Mouse (Mus musculus): ENCODE results near the gene Gm156. TPM values are rescaled to one million over a fixed set of nuclear protein-coding genes. Genes with fewer than 3 reads are reported as not detected.
"Not testable (repeated sequence)": the region's sequence is repeated elsewhere in the genome, so short reads cannot be mapped to it uniquely, and the experiment has no call there.

Gene Gm156
- not detected in 2 replicates for polyA plus RNA-seq (2015; fragmentation: Nextera tagmentation; extraction: Ambion mirVana)

GRCm38 (mm10) chr6:129784170-129784569, at the start of gene Gm156:
Gene Gm156 (minus strand): TSS chr6:129784270.
- not testable (repeated sequence) for H3K4me2 ChIP-seq; H3K36me3 ChIP-seq; H3K9me3 ChIP-seq; H3K27me3 ChIP-seq (replicated peaks); H3K4me1 ChIP-seq; H3K27ac ChIP-seq (replicated peaks); ATAC-seq (ENCODE audit: extremely low read depth, insufficient number of reproducible peaks, low FRiP score, low TSS enrichment); H3K9ac ChIP-seq; H3K4me3 ChIP-seq
- 73% methylated on average over 3 of the region's 3 CpGs for WGBS

GRCm38 (mm10) chr6:129825559-129825958, 41.5 kb upstream of the Gm156 start:
- Histone ChIP-seq H3K36me3 (no peaks in the 10 kb centered on the region), H3K4me1 (no peaks in the 10 kb centered on the region), H3K4me3 (no peak overlapping the region), H3K9ac (no peak overlapping the region), H3K9me3 (peaks cover 9% of the 10 kb centered on the region; the same call in 1 of the 2 replicates), H3K27ac (replicated peaks) (no peak overlapping the region), H3K27me3 (replicated peaks) (no peaks in the 10 kb centered on the region), H3K4me2 (no peak overlapping the region)
- ATAC-seq (ENCODE audit: extremely low read depth, insufficient number of reproducible peaks, low FRiP score, low TSS enrichment) = no peak
- WGBS = 60% methylated on average over 1 of the region's 1 CpGs

GRCm38 (mm10) chr6:129824004-129824403, 39.9 kb upstream of the Gm156 start:
- H3K4me1 ChIP-seq = no peaks in the 10 kb centered on the region
- WGBS = 73% methylated on average over 1 of the region's 1 CpGs
- H3K27me3 ChIP-seq (replicated peaks) = no peaks in the 10 kb centered on the region
- no peak overlapping the region for H3K4me3 ChIP-seq
- H3K36me3 ChIP-seq = no peaks in the 10 kb centered on the region
- no peak overlapping the region for H3K9ac ChIP-seq
- H3K4me2 ChIP-seq = no peak overlapping the region
- ATAC-seq (ENCODE audit: extremely low read depth, insufficient number of reproducible peaks, low FRiP score, low TSS enrichment) = no peak
- no peak overlapping the region for H3K27ac ChIP-seq (replicated peaks)
- H3K9me3 ChIP-seq = peaks cover 9% of the 10 kb centered on the region; the same call in 1 of the 2 replicates

- no peak for ATAC-seq (ENCODE audit: extremely low read depth, insufficient number of reproducible peaks, low FRiP score, low TSS enrichment)
These were observed 33.7 kb upstream of the Gm156 start for GRCm38 (mm10) chr6:129817731-129818130.

GRCm38 (mm10) chr6:129747654-129748032, 36.4 kb downstream of the Gm156 start:
- Histone ChIP-seq H3K4me2 (no peak overlapping the region), H3K36me3 (no peaks in the 10 kb centered on the region), H3K4me1 (no peaks in the 10 kb centered on the region), H3K27ac (replicated peaks) (no peak overlapping the region), H3K4me3 (no peak overlapping the region), H3K27me3 (replicated peaks) (no peaks in the 10 kb centered on the region), H3K9ac (no peak overlapping the region), H3K9me3 (0 out of 2 replicates have a peak, but pooled peaks cover 6% of the 10 kb centered on the region)
- 62% methylated on average over 3 of the region's 3 CpGs for WGBS
- no peak for ATAC-seq (ENCODE audit: extremely low read depth, insufficient number of reproducible peaks, low FRiP score, low TSS enrichment)

More at GRCm38 (mm10) chr6:129817731-129818130, 33.7 kb upstream of the Gm156 start:
- H3K36me3 ChIP-seq = no peaks in the 10 kb centered on the region
- no peak overlapping the region for H3K27ac ChIP-seq (replicated peaks)
- H3K4me3 ChIP-seq = no peak overlapping the region
- peaks cover 2% of the 10 kb centered on the region; the same call in 1 of the 2 replicates for H3K9me3 ChIP-seq
- no peaks in the 10 kb centered on the region for H3K27me3 ChIP-seq (replicated peaks)
- H3K9ac ChIP-seq = no peak overlapping the region
- H3K4me2 ChIP-seq = no peak overlapping the region
- 46% methylated on average over 3 of the region's 3 CpGs for WGBS
- H3K4me1 ChIP-seq = no peaks in the 10 kb centered on the region

- Histone ChIP-seq H3K27ac (replicated peaks) (no peak overlapping the region), H3K4me3 (no peak overlapping the region), H3K27me3 (replicated peaks) (no peaks in the 10 kb centered on the region), H3K4me2 (no peak overlapping the region), H3K4me1 (no peaks in the 10 kb centered on the region), H3K36me3 (no peaks in the 10 kb centered on the region), H3K9ac (no peak overlapping the region), H3K9me3 (0 out of 2 replicates have a peak, but pooled peaks cover 6% of the 10 kb centered on the region)
- 75% methylated on average over 4 of the region's 4 CpGs for WGBS
- ATAC-seq (ENCODE audit: extremely low read depth, insufficient number of reproducible peaks, low FRiP score, low TSS enrichment) = no peak
These were observed 36.9 kb downstream of the Gm156 start for GRCm38 (mm10) chr6:129747016-129747653.

GRCm38 (mm10) chr6:129746151-129746550, 37.9 kb downstream of the Gm156 start:
- no peak overlapping the region for H3K27ac ChIP-seq (replicated peaks)
- no peak overlapping the region for H3K9ac ChIP-seq
- peak; percentile 31; the same call in 1 of the 2 replicates for ATAC-seq (ENCODE audit: extremely low read depth, insufficient number of reproducible peaks, low FRiP score, low TSS enrichment)
- no peaks in the 10 kb centered on the region for H3K36me3 ChIP-seq
- no peak overlapping the region for H3K4me3 ChIP-seq
- no peak overlapping the region for H3K4me2 ChIP-seq
- H3K27me3 ChIP-seq (replicated peaks) = no peaks in the 10 kb centered on the region
- H3K9me3 ChIP-seq = 0 out of 2 replicates have a peak, but pooled peaks cover 6% of the 10 kb centered on the region
- WGBS = 52% methylated on average over 3 of the region's 3 CpGs
- H3K4me1 ChIP-seq = no peaks in the 10 kb centered on the region

- 61% methylated on average over 2 of the region's 2 CpGs for WGBS
- ATAC-seq (ENCODE audit: extremely low read depth, insufficient number of reproducible peaks, low FRiP score, low TSS enrichment) = no peak
- no peaks in the 10 kb centered on the region for H3K36me3 ChIP-seq
- H3K4me2 ChIP-seq = no peak within 1 kb of the TSS
- H3K27me3 ChIP-seq (replicated peaks) = no peaks in the 10 kb centered on the region
- no peaks in the 10 kb centered on the region for H3K9me3 ChIP-seq
- no peak within 1 kb of the TSS for H3K27ac ChIP-seq (replicated peaks)
- H3K4me3 ChIP-seq = no peak within 1 kb of the TSS
- no peaks in the 10 kb centered on the region for H3K4me1 ChIP-seq
- no peak within 1 kb of the TSS for H3K9ac ChIP-seq
These were observed 43.9 kb downstream of the Gm156 start, which contains the start of gene Klri2 for GRCm38 (mm10) chr6:129740069-129740721. Gene Klri2 (minus strand): TSS chr6:129740484.

- no peaks in the 10 kb centered on the region for H3K27me3 ChIP-seq (replicated peaks)
- no peak overlapping the region for H3K27ac ChIP-seq (replicated peaks)
- ATAC-seq (ENCODE audit: extremely low read depth, insufficient number of reproducible peaks, low FRiP score, low TSS enrichment) = no peak
- no peaks in the 10 kb centered on the region for H3K36me3 ChIP-seq
- H3K4me2 ChIP-seq = no peak overlapping the region
- no peak overlapping the region for H3K9ac ChIP-seq
- no peak overlapping the region for H3K4me3 ChIP-seq
- no peaks in the 10 kb centered on the region for H3K9me3 ChIP-seq
- no peaks in the 10 kb centered on the region for H3K4me1 ChIP-seq
These were observed 47.7 kb downstream of the Gm156 start for GRCm38 (mm10) chr6:129736414-129736813.

- no peak overlapping the region for H3K4me2 ChIP-seq
- H3K4me3 ChIP-seq = no peak overlapping the region
- no peaks in the 10 kb centered on the region for H3K27me3 ChIP-seq (replicated peaks)
- H3K36me3 ChIP-seq = no peaks in the 10 kb centered on the region
- no peak for ATAC-seq (ENCODE audit: extremely low read depth, insufficient number of reproducible peaks, low FRiP score, low TSS enrichment)
- H3K27ac ChIP-seq (replicated peaks) = no peak overlapping the region
- H3K4me1 ChIP-seq = no peaks in the 10 kb centered on the region
- no peak overlapping the region for H3K9ac ChIP-seq
- H3K9me3 ChIP-seq = no peaks in the 10 kb centered on the region
- WGBS = 76% methylated on average over 1 of the region's 1 CpGs
These were observed 56.8 kb downstream of the Gm156 start for GRCm38 (mm10) chr6:129727237-129727636.

GRCm38 (mm10) chr6:129721390-129721789, 62.7 kb downstream of the Gm156 start:
- H3K9me3 ChIP-seq = no peaks in the 10 kb centered on the region
- no peak for ATAC-seq (ENCODE audit: extremely low read depth, insufficient number of reproducible peaks, low FRiP score, low TSS enrichment)

GRCm38 (mm10) chr6:129720487-129720886, 63.6 kb downstream of the Gm156 start:
- Histone ChIP-seq H3K27me3 (replicated peaks) (no peaks in the 10 kb centered on the region), H3K9me3 (no peaks in the 10 kb centered on the region), H3K36me3 (no peaks in the 10 kb centered on the region), H3K4me3 (no peak overlapping the region), H3K4me2 (no peak overlapping the region), H3K27ac (replicated peaks) (no peak overlapping the region), H3K9ac (no peak overlapping the region), H3K4me1 (no peaks in the 10 kb centered on the region)
- 38% methylated on average over 3 of the region's 3 CpGs for WGBS
- no peak for ATAC-seq (ENCODE audit: extremely low read depth, insufficient number of reproducible peaks, low FRiP score, low TSS enrichment)

More at GRCm38 (mm10) chr6:129721390-129721789, 62.7 kb downstream of the Gm156 start:
- H3K9ac ChIP-seq = no peak overlapping the region
- H3K4me3 ChIP-seq = no peak overlapping the region
- H3K36me3 ChIP-seq = no peaks in the 10 kb centered on the region
- WGBS = 52% methylated on average over 1 of the region's 1 CpGs
- H3K4me1 ChIP-seq = no peaks in the 10 kb centered on the region
- H3K27ac ChIP-seq (replicated peaks) = no peak overlapping the region
- H3K27me3 ChIP-seq (replicated peaks) = no peaks in the 10 kb centered on the region
- H3K4me2 ChIP-seq = no peak overlapping the region

Data from heart, embryonic 13.5 days (tissue).